ENCODE assay signal across 8 mouse cellular contexts in genomic region chr2:93226606-93227595, GRCm38 (mm10). TPM values are rescaled to one million over a fixed set of nuclear protein-coding genes. Genes with fewer than 3 reads are reported as not detected.
A peak's percentile ranks its signal among the peaks of the same experiment; 100 is the strongest.
DNase-seq lines count a peak whose midpoint lies in the region; ATAC-seq and TF ChIP-seq lines count a peak whose summit lies in the region.

No protein-coding gene starts in this region.

- TF ChIP-seq CTCF in lung, embryonic 14.5 days (IDR thresholded peaks at IDR 0.05; ENCODE audit: low read depth): peak; percentile 96

- 10% methylated on average over 16 of the region's 20 CpGs for WGBS in forebrain, embryonic 16.5 days
- 13% methylated on average over 20 of the region's 20 CpGs for WGBS in lung, embryonic 14.5 days

- H3K9ac ChIP-seq in forebrain, embryonic 16.5 days (replicated peaks; ENCODE audit: low read depth, low read length): 0 out of 2 replicates have a peak overlapping the region, but pooled peaks have one; percentile 2
- H3K9ac ChIP-seq in lung, embryonic 14.5 days: no peak overlapping the region

- H3K27ac ChIP-seq in forebrain, embryonic 16.5 days (ENCODE audit: low read length): peak overlapping the region; percentile 65
- peak overlapping the region; percentile 22; the same call in 1 of the 2 replicates for H3K27ac ChIP-seq in lung, embryonic 14.5 days (ENCODE audit: low read depth)

- intact Hi-C loops in heart, postnatal 25 days (cut with DNase I): loop anchor here (1.0 to 10.0 kb wide), 5 partner anchors 35 to 558 kb away; no protein-coding TSS in a partner anchor

- ATAC-seq in cerebellum, adult (ENCODE audit: insufficient number of reproducible peaks, low FRiP score, low TSS enrichment): peak; percentile 59
- peak; percentile 57 for ATAC-seq in forebrain, embryonic 16.5 days
- peak; percentile 60 for ATAC-seq in lung, embryonic 14.5 days (ENCODE audit: insufficient read depth)

- H3K4me1 ChIP-seq in forebrain, embryonic 16.5 days (replicated peaks; ENCODE audit: control insufficient read depth, insufficient read depth, low read length): peaks cover 28% of the 10 kb centered on the region
- peaks cover 9% of the 10 kb centered on the region; the same call in 1 of the 2 replicates for H3K4me1 ChIP-seq in lung, embryonic 14.5 days (ENCODE audit: insufficient read depth)

- no peaks in the 10 kb centered on the region for H3K36me3 ChIP-seq in forebrain, embryonic 16.5 days (ENCODE audit: control insufficient read depth, insufficient read depth)
- no peaks in the 10 kb centered on the region for H3K36me3 ChIP-seq in lung, embryonic 14.5 days (ENCODE audit: insufficient read depth)

- H3K9me3 ChIP-seq in forebrain, embryonic 16.5 days (ENCODE audit: control insufficient read depth, low read length): no peaks in the 10 kb centered on the region
- H3K9me3 ChIP-seq in lung, embryonic 14.5 days (ENCODE audit: low read depth, low read length): no peaks in the 10 kb centered on the region

- H3K27me3 ChIP-seq in forebrain, embryonic 16.5 days (replicated peaks; ENCODE audit: control insufficient read depth, insufficient read depth, low read length): no peaks in the 10 kb centered on the region
- no peaks in the 10 kb centered on the region for H3K27me3 ChIP-seq in lung, embryonic 14.5 days (ENCODE audit: insufficient read depth, low read length)

- no peak overlapping the region for H3K4me3 ChIP-seq in forebrain, embryonic 16.5 days (replicated peaks; ENCODE audit: low read length)
- no peak overlapping the region for H3K4me3 ChIP-seq in lung, embryonic 14.5 days (ENCODE audit: low read depth, low read length)

- DNase-seq in ES-CJ7 (ENCODE audit: low read depth, low spot score): peak; percentile 79
- DNase-seq in heart, postnatal 25 days (ENCODE audit: low spot score): peak; percentile 65
- DNase-seq in layer of hippocampus, adult 18-20 months (ENCODE audit: low spot score in 2 of 2): peak; percentile 76 to 86
- DNase-seq in lung, embryonic 14.5 days: peak; percentile 92
- peak; percentile 28 for DNase-seq in retina, adult 2 months (ENCODE audit: low read depth, low spot score)
- peak; percentile 94 for DNase-seq in thymus, postnatal 4 days

- H3K4me2 ChIP-seq in forebrain, embryonic 16.5 days (ENCODE audit: low read length): peak overlapping the region; percentile 32
- H3K4me2 ChIP-seq in lung, embryonic 14.5 days: peak overlapping the region; percentile 13; the same call in 1 of the 2 replicates

RNA-seq across cellular contexts. Expression of gene Trp53i11, which starts 39.6 kb away (rescaled TPM):
- 107 and 110 TPM in 2 replicates for polyA plus RNA-seq in forebrain, embryonic 16.5 days (2015; fragmentation: Nextera tagmentation; extraction: Ambion mirVana)
- total RNA-seq in heart, postnatal 25 days (2021): 10 to 100 TPM; 30.3 to 45.6 TPM
- 10 to 100 TPM; 74.8 to 94.2 TPM for total RNA-seq in layer of hippocampus, adult 18-20 months (2021)
- polyA plus RNA-seq in lung, embryonic 14.5 days (2014; fragmentation: Nextera tagmentation; extraction: Ambion mirVana): 46.7 and 51.1 TPM in 2 replicates

Comparison
In these comparisons a context has a peak if more than half of its experiments do, and no peak if none do; other contexts are left out.
1. DNase-seq: peak in every context shown above with its lines; median percentile 94 in thymus, postnatal 4 days; 92 in lung, embryonic 14.5 days; 81 in layer of hippocampus, adult 18-20 months; 79 in ES-CJ7; 65 in heart, postnatal 25 days; 28 in retina, adult 2 months.